Mouse (Mus musculus) frontal cortex, postnatal 10 days (tissue): ENCODE results near the gene Hs6st1.

Experiments used
- DNase-seq, 2 experiments: peaks; one replicate each; pipeline ENCODE4 v3.0.0; 2022; ENCODE audit warnings: low spot score in 2 of 2, mixed read lengths in 1 of 2

Hs6st1 gene

GRCm38 (mm10) chr1:36083554-36083953, 15.4 kb downstream of the Hs6st1 start:
- DNase-seq: no peak

GRCm38 (mm10) chr1:36085069-36085468, 16.9 kb downstream of the Hs6st1 start:
- DNase-seq: no peak

- no peak for DNase-seq
Measured at GRCm38 (mm10) chr1:36088367-36088766, 20.2 kb downstream of the Hs6st1 start.

GRCm38 (mm10) chr1:36089481-36089880, 21.3 kb downstream of the Hs6st1 start:
- DNase-seq: no peak

DNA sequence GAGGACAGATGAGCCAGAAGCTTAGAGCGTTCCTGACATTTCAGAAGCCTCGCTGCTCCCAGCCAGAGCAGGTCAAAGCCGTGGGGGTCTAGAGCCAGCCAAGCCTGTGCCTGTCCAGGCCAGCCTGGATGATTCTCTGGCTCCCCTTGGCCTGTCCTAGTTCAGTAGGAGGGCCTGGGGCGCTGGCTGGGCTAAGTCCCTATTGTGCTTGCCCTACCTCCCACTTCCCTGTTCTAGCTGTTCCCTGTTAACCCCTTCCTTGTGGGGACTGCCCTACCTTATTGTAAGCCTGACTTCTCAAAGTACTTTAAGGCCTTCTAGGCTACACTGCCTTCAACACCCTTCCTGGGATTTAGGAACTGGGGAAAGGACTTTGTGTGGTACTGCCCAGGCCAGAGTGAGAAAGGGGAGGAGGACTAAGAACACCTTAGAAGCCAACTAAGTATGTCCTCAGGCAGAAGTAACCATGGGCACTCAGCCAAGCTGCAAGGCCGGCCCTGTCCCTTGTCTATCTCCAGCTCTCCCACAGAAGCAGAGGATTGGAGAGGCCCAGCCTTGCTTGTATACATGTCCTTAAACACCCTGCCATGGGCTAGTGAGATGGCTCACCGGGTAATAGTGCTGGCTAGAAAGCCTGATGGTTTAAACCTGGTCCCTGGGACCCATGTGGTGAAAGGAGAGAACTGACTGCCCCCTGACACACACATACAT, 22.0 kb downstream of the Hs6st1 start:
- no peak for DNase-seq

DNA sequence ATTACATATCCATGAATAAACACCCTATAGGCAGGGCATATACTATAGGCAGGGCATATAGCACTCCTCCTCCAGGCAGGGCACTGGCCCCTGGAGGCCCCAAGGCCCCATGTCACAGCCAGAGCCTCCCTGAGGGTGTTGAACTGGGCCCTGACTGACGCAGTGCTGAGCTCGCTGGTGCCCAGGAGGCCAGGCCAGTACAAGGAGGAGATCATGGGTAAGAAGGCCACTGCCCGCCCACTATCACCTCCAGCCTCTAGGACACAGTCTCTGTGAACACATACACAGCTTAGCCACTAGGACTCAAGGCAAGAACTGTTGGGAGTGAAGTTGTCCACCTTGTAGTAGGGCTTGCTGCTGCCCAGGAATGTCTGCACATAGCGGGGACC, 22.5 kb downstream of the Hs6st1 start:
- no peak for DNase-seq

GRCm38 (mm10) chr1:36091246-36091645, 23.0 kb downstream of the Hs6st1 start:
- no peak for DNase-seq

- DNase-seq: no peak
Measured at GRCm38 (mm10) chr1:36093741-36094140, 25.5 kb downstream of the Hs6st1 start.

DNA sequence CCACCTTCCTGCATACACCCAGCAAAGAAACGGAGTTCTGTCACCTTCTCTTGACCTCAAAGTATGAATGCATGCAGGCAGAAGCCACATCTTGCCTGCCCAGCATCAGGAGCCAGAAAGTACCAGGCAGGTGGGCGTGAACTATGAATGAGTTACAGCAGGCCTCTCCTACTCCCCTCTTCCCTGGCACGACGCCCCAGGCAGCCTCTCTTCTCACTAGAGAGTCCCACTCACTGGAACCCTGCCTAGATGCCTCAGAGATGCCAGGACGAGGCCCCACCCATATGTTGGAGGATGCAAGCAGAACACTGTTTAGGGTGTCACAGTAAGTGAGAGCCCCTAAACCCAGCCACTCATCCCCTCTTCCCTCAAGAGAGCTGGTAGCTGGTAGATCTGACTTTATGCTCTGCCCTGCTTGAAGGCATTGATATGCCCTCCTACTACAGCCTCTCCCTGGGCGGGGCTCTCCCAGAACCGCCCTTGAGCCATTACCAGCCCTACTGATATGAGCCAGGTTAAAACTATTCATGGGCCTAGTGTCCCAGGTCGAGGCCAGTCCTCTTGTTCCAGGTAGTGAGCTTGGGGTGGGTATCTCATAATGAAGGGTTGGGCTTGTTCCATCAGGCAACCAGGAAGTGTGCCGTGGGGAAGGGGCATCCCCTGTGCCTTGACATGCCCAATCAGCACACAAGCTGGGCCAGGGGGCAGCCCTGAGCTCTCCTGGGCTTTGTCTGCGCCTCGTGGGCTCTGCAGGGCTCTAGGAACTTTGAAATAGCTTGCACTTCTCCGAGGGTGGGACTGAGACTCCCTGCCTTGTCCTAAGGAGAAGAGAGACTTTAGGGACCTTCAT, 27.4 kb downstream of the Hs6st1 start:
- peak; percentile 79 to 89 for DNase-seq

GRCm38 (mm10) chr1:36098432-36098831, 30.2 kb downstream of the Hs6st1 start:
- no peak for DNase-seq

- no peak for DNase-seq
Measured at GRCm38 (mm10) chr1:36100371-36100770, 32.2 kb downstream of the Hs6st1 start.

DNA sequence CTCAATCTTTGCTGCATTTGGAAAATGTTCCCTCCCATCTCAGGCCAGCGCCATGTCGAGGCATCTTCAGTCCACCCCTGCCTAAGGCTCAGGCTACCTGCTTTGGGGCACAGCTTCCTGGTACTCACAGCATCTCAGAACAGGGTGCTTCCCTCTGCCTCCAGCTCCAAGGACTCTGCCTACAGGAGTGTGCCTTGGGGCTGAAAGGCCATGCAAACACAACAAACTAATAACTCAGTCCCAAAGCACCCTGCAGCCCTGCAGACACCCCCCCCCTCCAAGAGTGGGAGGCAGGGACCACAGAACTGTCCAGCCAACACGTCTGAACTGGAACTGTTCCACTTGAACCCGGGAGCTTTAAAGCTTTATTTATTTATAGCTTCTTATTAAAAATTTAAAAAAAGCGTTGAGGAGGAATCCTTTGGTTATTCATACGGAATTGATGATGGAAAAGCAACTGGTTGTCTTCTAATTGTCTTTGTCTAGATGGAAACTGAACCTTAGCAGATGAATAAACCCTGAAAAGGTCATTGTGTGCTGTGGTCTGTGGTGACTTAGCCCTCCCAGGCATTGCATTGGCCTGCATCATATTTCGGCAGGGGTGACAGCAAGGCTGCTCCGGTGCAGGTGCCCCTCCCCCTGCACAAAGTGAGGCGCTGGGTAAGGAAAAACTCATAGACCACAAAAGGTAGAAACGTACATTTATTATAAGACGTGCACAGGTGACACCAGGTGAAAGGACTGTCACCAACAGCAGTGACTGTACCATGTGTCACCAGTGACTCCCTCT, 37.9 kb downstream of the Hs6st1 start:
- DNase-seq: no peak

DNA sequence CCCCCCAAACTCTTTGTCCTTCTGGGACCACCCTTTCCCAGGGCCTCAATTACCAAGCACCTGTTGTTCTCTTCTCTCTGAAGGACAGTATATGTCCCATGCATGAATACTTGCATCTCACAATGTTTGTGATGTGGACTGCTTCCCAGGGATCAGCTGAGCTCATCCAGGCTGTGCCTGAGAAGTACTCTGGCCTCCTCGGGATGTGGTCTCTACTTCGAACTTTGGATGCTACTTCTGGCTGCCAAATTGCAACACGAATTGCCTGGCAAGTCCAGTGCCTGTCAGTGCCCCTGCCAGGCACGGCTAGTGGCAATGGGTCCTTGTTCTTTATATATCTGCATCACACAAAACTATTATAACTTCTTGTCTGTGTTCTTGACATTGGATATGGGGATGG, 41.8 kb downstream of the Hs6st1 start:
- no peak for DNase-seq

GRCm38 (mm10) chr1:36112665-36113064, 44.5 kb downstream of the Hs6st1 start:
- DNase-seq: no peak

DNA sequence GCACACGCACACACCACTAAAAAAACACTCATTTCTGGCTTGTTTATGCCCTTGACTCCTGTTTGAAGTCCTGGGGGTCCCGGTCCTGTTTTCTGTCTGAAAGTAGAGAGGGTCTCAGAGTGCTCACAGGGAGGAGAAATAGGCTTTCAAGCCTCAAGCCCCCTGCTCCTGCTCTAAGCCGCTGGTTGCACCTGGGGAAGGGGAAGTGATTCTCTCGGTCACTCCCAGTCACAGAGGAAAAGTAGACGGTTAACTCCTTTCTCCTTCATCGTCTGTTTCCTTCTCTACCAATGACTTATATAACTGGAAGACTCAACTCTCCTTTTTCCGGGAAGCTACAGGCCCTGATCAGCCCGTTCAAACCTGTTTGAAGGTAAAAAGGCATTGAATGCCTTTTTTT, 45.5 kb downstream of the Hs6st1 start:
- no peak for DNase-seq

DNA sequence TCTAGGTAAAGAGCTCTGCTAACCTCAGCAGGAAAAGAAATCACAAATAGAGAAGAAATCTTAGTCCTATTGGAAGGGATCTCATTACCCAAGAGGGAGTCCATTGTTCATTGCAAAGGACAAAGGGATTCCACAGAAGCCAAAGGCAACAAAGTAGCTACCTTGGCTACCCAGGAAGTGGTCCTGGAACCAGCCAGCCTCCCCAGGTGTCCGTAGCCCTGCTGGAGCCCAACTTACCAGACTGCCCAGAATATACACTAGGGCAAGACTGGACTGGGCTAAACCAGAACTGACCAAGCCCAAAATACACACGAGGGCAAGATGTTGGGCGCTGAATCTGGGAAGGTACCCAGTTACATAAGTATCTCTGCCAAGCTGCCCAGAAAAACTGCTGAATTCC, 46.6 kb downstream of the Hs6st1 start:
- no peak for DNase-seq

GRCm38 (mm10) chr1:36116488-36116887, 48.3 kb downstream of the Hs6st1 start:
- DNase-seq: no peak

GRCm38 (mm10) chr1:36118061-36118685, 50.0 kb downstream of the Hs6st1 start:
- DNase-seq: no peak

DNA sequence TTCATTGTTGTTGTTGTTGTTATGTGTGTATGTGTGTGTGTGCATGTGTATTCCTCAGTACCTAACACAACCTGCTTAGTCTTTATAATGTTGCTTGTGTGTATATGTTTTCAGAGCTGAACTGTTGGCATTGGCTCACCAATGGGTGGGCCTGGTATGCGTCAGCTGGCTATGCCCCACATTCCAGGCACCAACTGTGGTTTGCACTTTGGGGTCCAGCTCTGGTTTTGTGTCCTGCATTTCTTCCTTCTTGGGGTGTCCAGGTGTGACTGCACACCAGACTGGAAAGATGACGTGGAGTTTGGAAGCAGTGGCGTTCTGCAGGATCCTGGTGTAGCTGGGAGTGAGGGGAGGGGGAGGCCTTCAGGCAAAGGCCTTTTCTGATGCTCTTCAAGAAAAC, 50.8 kb downstream of the Hs6st1 start:
- DNase-seq: no peak

GRCm38 (mm10) chr1:36119426-36119825, 51.2 kb downstream of the Hs6st1 start:
- no peak for DNase-seq

- no peak for DNase-seq
Measured at GRCm38 (mm10) chr1:36121172-36121571, 53.0 kb downstream of the Hs6st1 start.

GRCm38 (mm10) chr1:36125076-36125475, 56.9 kb downstream of the Hs6st1 start:
- no peak for DNase-seq
